Mouse (Mus musculus): ENCODE measurements around the gene Naxd. TPM values are rescaled to one million over a fixed set of nuclear protein-coding genes. Genes with fewer than 3 reads are reported as not detected.
"Not testable (repeated sequence)": the region's sequence is repeated elsewhere in the genome, so short reads cannot be mapped to it uniquely, and the experiment has no call there.

Naxd gene
- 27.9 to 51.1 TPM (median 46.4 TPM) in 3 replicates for total RNA-seq (2017)

- peak; percentile 96 for ATAC-seq (replicated peaks; ENCODE audit: insufficient number of reproducible peaks, low FRiP score, low TSS enrichment, poor library complexity, severe bottlenecking)
Measured at GRCm38 (mm10) chr8:11497017-11497990, at the start of gene Naxd. TSS of gene Naxd (plus strand) at chr8:11497506.

DNA sequence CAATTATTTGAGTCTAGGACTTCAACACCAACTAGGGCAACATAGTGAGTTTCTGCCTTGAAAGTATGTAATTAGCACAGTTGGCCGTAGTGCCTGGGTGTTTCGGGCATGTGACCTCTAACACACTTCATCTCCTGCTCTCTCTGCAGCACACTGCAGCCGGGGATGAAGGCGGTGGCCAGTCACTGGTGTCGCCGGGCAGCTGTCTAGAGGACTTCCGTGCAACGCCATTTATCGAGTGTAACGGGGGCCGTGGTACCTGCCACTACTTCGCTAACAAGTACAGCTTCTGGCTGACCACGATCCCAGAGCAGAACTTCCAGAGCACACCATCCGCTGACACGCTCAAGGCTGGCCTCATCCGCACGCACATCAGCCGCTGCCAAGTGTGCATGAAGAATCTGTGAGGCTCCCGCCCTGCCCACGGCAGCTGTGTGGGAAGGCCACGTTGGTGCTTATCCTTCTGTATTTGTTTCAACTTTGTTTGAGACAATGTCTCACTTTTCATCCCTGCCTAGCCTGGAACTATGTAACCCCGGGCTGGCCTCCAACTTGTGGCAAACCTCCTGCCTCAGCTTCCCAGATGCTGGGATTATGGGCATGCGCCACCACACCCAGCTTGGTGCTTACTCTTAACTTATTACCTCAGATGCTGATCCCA lies 49.3 kb upstream of the Naxd start:
- ATAC-seq (replicated peaks; ENCODE audit: insufficient number of reproducible peaks, low FRiP score, low TSS enrichment, poor library complexity, severe bottlenecking) = no peak

DNA sequence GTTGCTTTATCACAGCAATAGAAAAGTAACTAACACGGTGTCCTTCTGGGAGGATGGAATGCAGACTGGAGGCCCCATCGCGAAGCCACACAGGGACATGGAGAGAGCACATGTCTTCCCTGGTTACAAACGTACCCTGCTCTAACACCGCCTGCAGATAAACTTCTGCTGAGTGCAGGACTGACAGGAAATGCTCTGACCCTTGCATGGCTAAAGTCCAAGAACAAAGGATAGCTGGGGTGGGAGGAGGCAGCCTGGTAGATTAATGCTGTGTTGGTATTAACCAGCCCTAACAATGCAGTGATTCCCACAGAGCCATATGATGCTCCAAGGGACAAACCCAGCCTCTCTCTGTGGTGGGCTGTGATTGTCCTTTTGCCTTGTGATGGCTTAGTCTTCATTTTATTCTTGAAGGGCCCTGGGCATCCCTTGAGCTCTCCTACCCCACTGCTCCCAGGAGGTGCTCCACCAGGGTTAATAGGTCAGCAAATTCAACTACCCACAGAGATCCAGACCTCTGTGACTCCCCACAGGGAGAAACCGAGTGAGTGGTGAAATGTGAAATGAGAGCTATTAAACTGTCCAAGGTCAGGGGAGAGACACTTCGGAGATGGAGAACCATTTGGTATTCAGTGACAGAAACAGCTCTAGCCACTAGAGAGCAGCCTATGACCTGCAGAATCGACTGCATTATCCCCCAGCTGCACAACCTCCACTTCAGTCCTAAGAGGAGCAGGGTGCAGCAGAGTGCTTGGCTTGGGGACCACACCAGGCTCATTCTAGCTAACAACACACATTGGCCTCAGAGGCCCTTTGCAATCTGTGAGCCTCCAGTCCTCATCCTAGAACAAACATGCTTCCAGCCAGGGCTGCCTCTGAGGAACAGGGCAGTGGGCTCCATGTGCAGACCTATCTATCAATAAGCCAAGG lies 46.9 kb upstream of the Naxd start:
- ATAC-seq (replicated peaks; ENCODE audit: insufficient number of reproducible peaks, low FRiP score, low TSS enrichment, poor library complexity, severe bottlenecking) = no peak

DNA sequence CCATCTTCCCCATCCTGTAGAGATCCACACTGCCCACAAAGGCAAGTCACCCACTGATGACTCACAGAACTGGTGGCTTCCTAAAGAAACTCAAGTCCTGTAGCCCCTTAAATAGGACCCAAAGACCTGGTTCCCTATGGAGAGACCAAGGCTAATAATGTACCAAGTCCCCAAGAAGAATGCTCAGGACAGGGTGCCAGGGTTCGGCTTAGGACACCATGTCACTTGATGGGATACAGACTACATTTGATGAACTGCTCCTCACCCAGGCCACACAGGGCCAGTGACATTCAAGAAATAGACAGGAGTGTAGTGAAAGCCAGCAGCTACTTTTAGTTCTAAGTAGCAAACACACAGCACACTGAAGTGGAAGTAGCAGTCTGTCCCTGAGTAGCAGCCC lies 45.2 kb upstream of the Naxd start:
- ATAC-seq (replicated peaks; ENCODE audit: insufficient number of reproducible peaks, low FRiP score, low TSS enrichment, poor library complexity, severe bottlenecking) = no peak

GRCm38 (mm10) chr8:11452559-11452958 lies 44.7 kb upstream of the Naxd start:
- peak; percentile 47; the same call in 1 of the 2 replicates for ATAC-seq (replicated peaks; ENCODE audit: insufficient number of reproducible peaks, low FRiP score, low TSS enrichment, poor library complexity, severe bottlenecking)

DNA sequence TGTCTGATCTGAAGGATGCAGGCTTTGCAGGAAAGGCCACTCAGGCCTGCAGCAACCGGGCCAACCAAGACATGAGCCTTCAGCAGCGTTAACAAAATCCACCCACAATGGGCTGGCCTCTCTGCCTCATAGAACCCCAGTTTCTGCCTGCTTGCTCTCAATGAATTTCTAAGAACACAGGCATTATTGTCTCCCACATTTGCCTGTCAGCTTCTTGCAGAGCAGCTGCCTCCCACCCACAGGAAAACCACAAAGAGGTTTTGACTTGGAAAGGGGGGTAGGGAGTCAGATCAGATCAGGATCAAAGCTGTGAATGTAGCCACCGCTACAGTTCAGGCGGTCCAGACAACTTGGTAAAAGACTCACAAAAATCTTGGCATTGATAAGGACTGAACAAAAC lies 44.3 kb upstream of the Naxd start:
- ATAC-seq (replicated peaks; ENCODE audit: insufficient number of reproducible peaks, low FRiP score, low TSS enrichment, poor library complexity, severe bottlenecking) = no peak

- ATAC-seq (replicated peaks; ENCODE audit: insufficient number of reproducible peaks, low FRiP score, low TSS enrichment, poor library complexity, severe bottlenecking) = no peak
Measured at GRCm38 (mm10) chr8:11454228-11454627, 43.1 kb upstream of the Naxd start.

GRCm38 (mm10) chr8:11457278-11457677 lies 40.0 kb upstream of the Naxd start:
- ATAC-seq (replicated peaks; ENCODE audit: insufficient number of reproducible peaks, low FRiP score, low TSS enrichment, poor library complexity, severe bottlenecking) = no peak

- ATAC-seq (replicated peaks; ENCODE audit: insufficient number of reproducible peaks, low FRiP score, low TSS enrichment, poor library complexity, severe bottlenecking) = no peak
Measured at GRCm38 (mm10) chr8:11457981-11458836, 39.1 kb upstream of the Naxd start.

DNA sequence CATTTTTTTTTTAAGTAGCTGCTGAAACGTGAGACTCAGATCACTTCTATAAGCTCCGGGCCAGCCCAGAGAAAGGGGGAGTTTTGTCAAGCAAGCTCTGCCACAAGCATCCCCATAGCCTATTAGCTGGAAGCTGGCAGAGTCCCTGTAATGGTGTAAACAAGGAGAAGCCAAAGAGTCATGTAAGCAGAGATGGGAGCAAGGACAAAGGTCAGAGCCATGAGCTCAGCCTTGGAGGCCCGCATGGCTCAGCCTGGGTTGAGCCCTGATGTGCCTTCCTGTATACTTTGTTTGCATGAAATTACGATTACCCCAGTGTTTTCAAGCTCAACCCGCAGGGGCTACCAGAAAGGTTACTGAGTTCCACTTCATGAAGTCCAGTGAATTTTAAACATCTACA lies 38.3 kb upstream of the Naxd start:
- ATAC-seq (replicated peaks; ENCODE audit: insufficient number of reproducible peaks, low FRiP score, low TSS enrichment, poor library complexity, severe bottlenecking) = no peak

DNA sequence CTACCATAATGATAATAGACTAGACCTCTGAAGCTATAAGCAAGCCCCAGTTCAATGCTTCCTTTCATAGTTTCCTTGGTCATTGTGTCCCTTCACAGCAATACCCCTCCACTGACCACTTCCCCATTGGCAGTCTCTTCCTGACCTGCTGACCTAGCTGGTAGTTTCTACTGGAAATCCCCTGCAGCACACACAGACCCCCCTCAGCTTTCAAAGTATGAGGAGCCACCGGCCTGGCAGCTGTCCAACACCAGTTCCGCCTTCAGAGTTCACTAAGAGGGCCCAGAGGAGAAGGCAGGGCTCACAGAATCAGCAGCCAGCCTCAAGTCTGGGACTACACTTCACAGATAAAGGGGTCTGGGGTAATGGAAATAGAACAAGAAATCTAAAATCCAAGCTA lies 36.4 kb upstream of the Naxd start:
- 0 out of 2 replicates have a peak, but pooled peaks have one; percentile 10 for ATAC-seq (replicated peaks; ENCODE audit: insufficient number of reproducible peaks, low FRiP score, low TSS enrichment, poor library complexity, severe bottlenecking)

GRCm38 (mm10) chr8:11461847-11462246 lies 35.5 kb upstream of the Naxd start:
- no peak for ATAC-seq (replicated peaks; ENCODE audit: insufficient number of reproducible peaks, low FRiP score, low TSS enrichment, poor library complexity, severe bottlenecking)

GRCm38 (mm10) chr8:11462641-11463040 lies 34.7 kb upstream of the Naxd start:
- no peak for ATAC-seq (replicated peaks; ENCODE audit: insufficient number of reproducible peaks, low FRiP score, low TSS enrichment, poor library complexity, severe bottlenecking)

DNA sequence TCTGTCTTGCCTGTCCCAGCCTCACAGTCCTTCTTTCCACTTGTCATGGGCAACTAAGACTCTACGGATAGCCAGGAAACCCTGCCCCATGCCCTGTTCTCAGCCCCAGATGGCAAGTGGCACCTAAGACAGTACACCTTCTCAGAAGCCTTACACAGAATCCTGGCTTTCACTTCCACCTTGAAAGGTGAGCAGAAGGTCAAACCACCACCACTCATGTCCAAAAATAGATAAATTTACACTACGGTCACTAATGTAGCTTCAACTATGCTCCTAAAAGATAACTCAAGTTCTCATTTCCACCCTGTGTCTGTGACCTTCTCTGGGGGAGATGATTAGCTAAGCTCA lies 33.8 kb upstream of the Naxd start:
- ATAC-seq (replicated peaks; ENCODE audit: insufficient number of reproducible peaks, low FRiP score, low TSS enrichment, poor library complexity, severe bottlenecking) = no peak; the same call in 1 of the 2 replicates

DNA sequence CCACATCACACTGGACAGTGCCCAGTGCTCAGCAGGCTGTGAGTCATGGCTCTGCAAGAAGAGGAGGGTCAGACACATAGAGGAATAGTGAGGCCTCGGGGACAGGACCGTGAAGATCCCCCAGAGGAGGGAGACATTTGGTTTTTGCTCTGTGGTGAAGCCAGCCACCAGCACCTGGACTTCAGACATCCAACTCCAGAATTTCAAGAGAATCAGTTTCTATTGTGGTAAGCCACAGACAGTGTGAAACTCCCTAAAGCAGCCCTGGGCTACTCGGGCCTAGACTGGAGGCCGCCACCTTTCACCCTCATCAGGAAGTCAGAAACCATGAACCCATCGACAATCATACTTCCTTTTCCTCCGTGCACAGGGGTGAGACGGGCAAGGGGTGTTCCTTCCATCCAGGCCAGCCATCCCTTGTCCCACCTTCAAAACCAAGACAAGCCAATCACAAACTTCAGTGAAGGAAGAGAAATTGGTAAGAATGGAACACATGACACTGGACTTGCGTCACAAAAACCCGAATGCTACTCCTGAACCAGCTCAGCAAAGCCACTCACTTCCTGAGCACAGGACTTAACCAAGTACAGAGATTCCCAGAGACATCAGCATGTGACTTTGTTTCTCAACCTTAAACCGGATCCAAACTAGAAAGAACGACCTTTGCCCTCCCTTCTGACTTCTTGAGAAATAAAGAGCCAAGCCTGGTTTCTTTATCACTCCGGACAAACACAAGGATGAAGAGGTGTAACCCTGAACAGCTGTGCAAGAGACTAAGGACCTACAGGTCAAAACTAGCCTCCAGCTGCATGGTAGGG lies 33.2 kb upstream of the Naxd start:
- peak; percentile 80 for ATAC-seq (replicated peaks; ENCODE audit: insufficient number of reproducible peaks, low FRiP score, low TSS enrichment, poor library complexity, severe bottlenecking)

GRCm38 (mm10) chr8:11464707-11464964 lies 32.7 kb upstream of the Naxd start:
- no peak for ATAC-seq (replicated peaks; ENCODE audit: insufficient number of reproducible peaks, low FRiP score, low TSS enrichment, poor library complexity, severe bottlenecking)

DNA sequence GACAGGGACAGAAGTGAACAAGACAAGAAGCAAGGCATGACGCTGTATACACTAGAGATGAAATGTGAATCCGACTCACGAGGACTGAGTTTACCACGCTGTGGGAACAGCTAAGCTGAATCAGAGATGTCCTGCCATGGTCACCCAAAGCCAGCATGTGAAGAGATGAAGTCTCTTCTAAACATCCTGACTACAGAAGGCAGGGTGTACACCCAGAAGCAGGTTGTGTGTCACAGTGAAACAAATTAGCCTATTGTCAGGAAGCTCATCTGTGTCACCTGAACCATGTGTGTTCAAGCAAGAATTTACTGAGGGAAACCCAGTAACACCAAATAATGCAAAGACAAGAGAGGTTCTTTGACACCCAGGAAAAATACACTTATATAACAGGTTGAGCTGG lies 31.7 kb upstream of the Naxd start:
- ATAC-seq (replicated peaks; ENCODE audit: insufficient number of reproducible peaks, low FRiP score, low TSS enrichment, poor library complexity, severe bottlenecking) = no peak

- ATAC-seq (replicated peaks; ENCODE audit: insufficient number of reproducible peaks, low FRiP score, low TSS enrichment, poor library complexity, severe bottlenecking) = not testable (repeated sequence)
Measured at GRCm38 (mm10) chr8:11466528-11466927, 30.8 kb upstream of the Naxd start.
